Mouse (Mus musculus) kidney, postnatal 0 days (tissue): ENCODE results near the gene Ppargc1a. TPM values are rescaled to one million over a fixed set of nuclear protein-coding genes. Genes with fewer than 3 reads are reported as not detected.

Source experiments
- ATAC-seq: fragments of 200-750 bp; cut with Nextera tagmentation; replicated peaks from 2 replicates; pipeline ENCODE4 v1.8.0; 2017; ENCODE audit warnings: low read depth, moderate number of reproducible peaks, moderate TSS enrichment, moderate library complexity; ENCODE audit not compliant: low FRiP score
- DNase-seq: peaks from one replicate; pipeline ENCODE4 v3.0.0-alpha.2; 2016; ENCODE audit warnings: low spot score
- H3K27ac ChIP-seq: fragments of 300-500 bp; sonication (generic); 2 replicates; pipeline ENCODE4 v1.5.1; 2014; ENCODE audit warnings: mild to moderate bottlenecking
- H3K27me3 ChIP-seq: fragments of 300-500 bp; sonication (generic); 2 replicates; pipeline ENCODE4 v1.6.1; 2014; ENCODE audit warnings: low read length, mixed read lengths; ENCODE audit not compliant: insufficient read depth
- H3K36me3 ChIP-seq: fragments of 300-500 bp; sonication (generic); 2 replicates; pipeline ENCODE4 v1.6.1; 2014; ENCODE audit warnings: low read length, mixed read lengths; ENCODE audit not compliant: insufficient read depth
- H3K4me1 ChIP-seq: fragments of 300-500 bp; sonication (generic); replicated peaks from 2 replicates; pipeline ENCODE4 v1.6.1; 2014; ENCODE audit warnings: antibody characterized with exemption, low read length, mixed read lengths; ENCODE audit not compliant: insufficient read depth
- H3K4me2 ChIP-seq: fragments of 300-500 bp; sonication (generic); 2 replicates; pipeline ENCODE4 v1.6.1; 2014; ENCODE audit warnings: mild to moderate bottlenecking, low read length, moderate library complexity, mixed read lengths
- H3K4me3 ChIP-seq: fragments of 300-500 bp; sonication (generic); replicated peaks from 2 replicates; pipeline ENCODE4 v1.5.1; 2014; ENCODE audit warnings: low read depth, low read length
- H3K9ac ChIP-seq: fragments of 300-500 bp; sonication (generic); 2 replicates; pipeline ENCODE4 v1.6.1; 2014; ENCODE audit warnings: low read depth, low read length
- H3K9me3 ChIP-seq: fragments of 300-500 bp; sonication (generic); replicated peaks from 2 replicates; pipeline ENCODE4 v1.6.1; 2016; ENCODE audit warnings: low read length, inconsistent platforms, mixed read lengths
- CTCF ChIP-seq: IDR thresholded peaks from 2 replicates; pipeline ENCODE4 v1.5.1; 2016; ENCODE audit warnings: antibody characterized with exemption, low read depth, mild to moderate bottlenecking, moderate library complexity
- WGBS: fragments of 180-500 bp; shearing (Covaris S2); extraction: QIAGEN DNeasy Blood & Tissue Kit; methylation state at CpG from one replicate; pipeline ENCODE4 v1.1.7; 2014; 5-methylcytosine and 5-hydroxymethylcytosine counted together
- polyA plus RNA-seq: library from polyadenylated mRNA; unstranded; fragments of >200 nt; fragmentation: Nextera tagmentation; extraction: Ambion mirVana; gene quantifications from 2 replicates; pipeline ENCODE4 v1.2.1, GENCODE M21; 2015

The Ppargc1a gene
- 30.1 and 32.1 TPM in 2 replicates for polyA plus RNA-seq

- Histone ChIP-seq H3K4me3 (no peak within 1 kb of the TSS), H3K9ac (no peak within 1 kb of the TSS), H3K9me3 (no peaks in the 10 kb centered on the region), H3K36me3 (no peaks in the 10 kb centered on the region), H3K27me3 (no peaks in the 10 kb centered on the region), H3K4me2 (no peak within 1 kb of the TSS), H3K27ac (0 out of 2 replicates have a peak within 1 kb of the TSS, but pooled peaks have one; percentile 2), H3K4me1 (no peaks in the 10 kb centered on the region; the same call in 1 of the 2 replicates)
- DNase-seq (peak; percentile 37), ATAC-seq (no peak)
- 15% methylated on average over 6 of the region's 6 CpGs for WGBS
- TF ChIP-seq CTCF: no peak
Observed at GRCm38 (mm10) chr5:51567659-51568058, at the start of gene Ppargc1a. Gene Ppargc1a, minus strand, starts transcription at chr5:51567726.

DNA sequence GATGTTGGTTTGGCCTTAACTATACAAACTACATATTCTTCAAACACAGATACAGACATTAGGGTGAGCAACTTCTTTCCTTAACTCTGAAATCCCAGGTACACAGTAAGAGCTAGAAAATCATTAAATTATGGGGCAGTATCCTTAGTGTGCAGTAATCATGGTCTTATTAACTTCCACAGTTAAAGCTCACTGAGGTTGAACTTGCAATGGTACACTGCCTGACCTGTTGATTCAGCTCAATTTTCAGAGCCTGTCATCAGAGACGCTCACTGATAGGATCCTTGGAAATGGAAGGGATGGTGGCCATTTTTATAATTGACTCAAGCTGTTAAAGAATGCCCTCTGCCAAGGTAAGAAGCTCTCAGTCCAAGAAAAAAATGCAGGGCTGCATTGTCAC lies 49.4 kb upstream of the Ppargc1a start:
- DNase-seq (peak; percentile 7), ATAC-seq (peak; percentile 72; the same call in 1 of the 2 replicates)
- H3K4me3 ChIP-seq: no peak overlapping the region
- H3K36me3 ChIP-seq: no peaks in the 10 kb centered on the region
- H3K27me3 ChIP-seq: no peaks in the 10 kb centered on the region
- TF ChIP-seq CTCF: no peak
- H3K9ac ChIP-seq: no peak overlapping the region
- no peaks in the 10 kb centered on the region for H3K4me1 ChIP-seq
- 43% methylated on average over 1 of the region's 1 CpGs for WGBS
- H3K27ac ChIP-seq: no peak overlapping the region
- H3K9me3 ChIP-seq: no peaks in the 10 kb centered on the region
- H3K4me2 ChIP-seq: no peak overlapping the region

GRCm38 (mm10) chr5:51612049-51612448 lies 44.5 kb upstream of the Ppargc1a start:
- no peak overlapping the region for H3K9ac ChIP-seq
- DNase-seq (no peak), ATAC-seq (no peak)
- WGBS: 90% methylated on average over 4 of the region's 4 CpGs
- no peak overlapping the region for H3K4me3 ChIP-seq
- H3K4me1 ChIP-seq: no peaks in the 10 kb centered on the region
- H3K27me3 ChIP-seq: no peaks in the 10 kb centered on the region
- TF ChIP-seq CTCF: no peak
- no peak overlapping the region for H3K27ac ChIP-seq
- H3K9me3 ChIP-seq: no peaks in the 10 kb centered on the region
- no peaks in the 10 kb centered on the region for H3K36me3 ChIP-seq
- H3K4me2 ChIP-seq: no peak overlapping the region

- no peak overlapping the region for H3K9ac ChIP-seq
- no peak overlapping the region for H3K4me3 ChIP-seq
- H3K36me3 ChIP-seq: no peaks in the 10 kb centered on the region
- H3K9me3 ChIP-seq: no peaks in the 10 kb centered on the region
- WGBS: 66% methylated on average over 6 of the region's 6 CpGs
- no peaks in the 10 kb centered on the region for H3K4me1 ChIP-seq
- no peaks in the 10 kb centered on the region for H3K27me3 ChIP-seq
- DNase-seq: no peak
- no peak for ATAC-seq
- no peak overlapping the region for H3K4me2 ChIP-seq
- TF ChIP-seq CTCF: no peak
- no peak overlapping the region for H3K27ac ChIP-seq
Observed at GRCm38 (mm10) chr5:51607686-51608480, 40.4 kb upstream of the Ppargc1a start.

GRCm38 (mm10) chr5:51599549-51599948 lies 32.0 kb upstream of the Ppargc1a start:
- Histone ChIP-seq H3K27me3 (no peaks in the 10 kb centered on the region), H3K27ac (no peak overlapping the region), H3K4me3 (no peak overlapping the region), H3K4me1 (no peaks in the 10 kb centered on the region), H3K9ac (no peak overlapping the region), H3K36me3 (no peaks in the 10 kb centered on the region), H3K4me2 (no peak overlapping the region), H3K9me3 (no peaks in the 10 kb centered on the region)
- DNase-seq (no peak), ATAC-seq (no peak)
- TF ChIP-seq CTCF: no peak
- 85% methylated on average over 6 of the region's 6 CpGs for WGBS

DNA sequence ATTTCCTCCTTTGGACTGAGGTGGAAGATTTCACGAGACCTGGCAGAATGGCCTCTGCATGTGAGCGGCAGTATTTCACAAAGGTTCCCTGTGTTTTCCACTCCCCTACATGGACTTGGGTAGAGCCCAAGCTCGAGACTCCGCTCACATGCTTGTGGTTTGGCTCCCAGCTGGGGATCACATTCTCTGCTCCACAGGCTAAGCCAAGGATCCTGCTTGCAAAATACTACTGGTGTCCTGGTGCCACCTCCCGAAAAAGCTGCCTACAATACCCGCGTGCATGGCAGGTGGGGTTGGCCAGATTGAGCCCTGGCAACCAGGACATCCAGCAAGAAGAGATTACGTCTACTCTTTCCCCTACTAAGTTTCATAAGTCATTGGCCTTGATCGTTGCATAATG lies 28.1 kb upstream of the Ppargc1a start:
- Histone ChIP-seq H3K27me3 (no peaks in the 10 kb centered on the region), H3K4me3 (no peak overlapping the region), H3K9me3 (no peaks in the 10 kb centered on the region), H3K9ac (no peak overlapping the region), H3K4me1 (peaks cover 6% of the 10 kb centered on the region; the same call in 1 of the 2 replicates), H3K4me2 (no peak overlapping the region), H3K36me3 (no peaks in the 10 kb centered on the region), H3K27ac (no peak overlapping the region)
- no peak for TF ChIP-seq CTCF
- WGBS: 79% methylated on average over 9 of the region's 9 CpGs
- peak; percentile 24 for DNase-seq
- ATAC-seq: no peak
